Mouse (Mus musculus) telencephalon, adult 2 months (tissue): ENCODE data around the gene Urm1.
"Not testable (repeated sequence)": the region's sequence is repeated elsewhere in the genome, so short reads cannot be mapped to it uniquely, and the experiment has no call there.

ENCODE experiments used
- DNase-seq: peaks from one replicate; pipeline ENCODE4 v3.0.0-alpha.2; 2011; ENCODE audit warnings: low read depth, low spot score

The Urm1 gene

DNA sequence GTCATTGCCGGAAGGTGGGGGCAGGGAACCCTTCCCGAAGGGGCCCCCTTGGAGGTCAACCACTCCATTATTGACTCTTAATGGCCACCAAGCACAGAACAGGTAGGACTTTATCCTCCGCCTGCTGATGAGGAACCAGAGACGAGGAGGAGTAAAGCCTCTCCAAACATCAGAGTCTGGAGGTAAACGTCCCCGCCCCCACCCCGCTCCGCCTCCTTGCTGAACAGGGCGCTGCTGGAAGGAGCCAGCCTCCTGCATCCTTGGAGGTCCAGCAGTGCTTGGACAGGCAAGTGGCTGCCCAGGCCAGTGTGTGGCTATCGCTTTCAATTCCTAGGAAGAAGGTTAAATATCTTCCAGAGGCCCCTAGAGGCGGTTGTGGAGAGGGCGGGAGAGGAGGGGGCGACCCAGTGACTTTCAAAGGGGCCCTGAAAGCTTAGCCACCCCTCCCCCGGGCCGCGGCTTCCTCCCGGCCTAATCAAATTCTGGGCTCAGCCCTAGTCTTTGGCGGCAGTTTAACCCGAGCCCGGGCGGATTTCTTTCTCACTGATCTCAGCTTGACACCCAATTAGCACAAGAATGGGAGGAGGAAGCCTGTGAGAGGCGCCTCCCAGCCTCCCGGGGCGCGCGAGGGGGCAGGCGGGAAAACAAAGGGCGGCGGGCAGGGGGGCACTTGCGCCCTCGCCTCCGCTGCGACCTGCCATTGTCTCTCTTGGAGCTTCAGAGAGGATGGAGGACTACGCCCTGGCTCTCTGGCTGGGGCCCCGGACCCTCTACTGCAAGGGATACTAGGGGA, at the start of gene Urm1:
Urm1 (plus strand) TSS at position 51 of the 793 bp plus-strand sequence.
- no peak for DNase-seq

DNA sequence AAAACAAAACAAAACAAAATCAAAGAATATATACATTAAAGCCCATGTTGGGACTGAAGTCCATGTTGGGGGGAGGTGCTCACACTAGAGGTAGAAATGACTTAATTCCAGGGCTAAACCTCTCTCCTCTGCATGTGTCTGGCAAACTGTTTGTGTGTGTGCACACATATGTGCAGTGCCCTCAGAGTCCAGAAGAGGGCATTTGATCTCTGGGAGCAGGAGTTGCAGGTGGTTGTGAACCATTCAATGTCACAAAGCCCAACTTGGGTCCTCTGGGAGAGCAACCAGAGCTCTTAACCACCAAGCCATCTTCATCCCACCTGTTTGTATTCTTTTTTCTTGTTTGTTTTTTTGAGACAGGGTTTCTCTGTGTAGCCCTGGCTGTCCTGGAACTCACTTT, 49.7 kb upstream of the Urm1 start:
- no peak for DNase-seq

DNA sequence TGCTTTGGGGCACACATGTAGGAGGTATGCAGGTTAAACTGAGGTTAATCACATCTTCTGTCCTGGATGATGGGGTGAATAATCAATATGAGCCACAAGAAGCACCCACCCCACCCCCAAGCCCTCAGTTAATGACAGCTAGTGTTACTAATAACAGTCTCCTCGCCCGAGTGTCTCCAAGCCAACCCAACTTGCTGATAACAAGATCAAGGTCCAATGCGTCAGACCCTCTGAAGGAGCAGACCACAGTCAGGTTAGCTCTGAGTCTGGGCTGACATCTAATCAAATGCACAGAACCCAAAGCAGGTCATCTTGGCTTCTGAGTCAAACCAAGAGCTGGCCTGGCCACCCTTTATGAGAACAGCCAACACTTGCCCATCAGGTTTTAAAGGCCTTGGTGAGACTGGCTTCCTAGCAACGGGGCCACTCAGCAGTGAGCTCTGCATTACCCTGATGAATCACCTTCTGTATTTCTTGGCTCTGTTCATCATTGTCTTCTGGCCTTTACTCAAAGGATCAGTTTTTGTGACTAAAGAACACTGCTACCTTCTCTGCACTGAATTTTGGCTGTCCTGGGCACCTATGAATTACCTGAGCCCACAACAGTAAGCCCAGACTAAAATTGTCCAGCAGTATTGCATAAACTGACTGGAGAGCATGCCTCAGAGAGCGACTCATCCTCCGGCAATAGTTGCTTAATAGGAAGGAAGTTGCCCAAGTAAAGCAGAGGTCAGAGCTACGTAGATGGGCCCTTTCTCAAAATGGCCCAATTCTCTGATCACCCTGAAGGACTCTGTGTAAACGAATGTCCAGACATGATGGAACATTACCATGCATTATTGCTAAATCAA, 48.0 kb upstream of the Urm1 start:
- DNase-seq, result no peak

DNA sequence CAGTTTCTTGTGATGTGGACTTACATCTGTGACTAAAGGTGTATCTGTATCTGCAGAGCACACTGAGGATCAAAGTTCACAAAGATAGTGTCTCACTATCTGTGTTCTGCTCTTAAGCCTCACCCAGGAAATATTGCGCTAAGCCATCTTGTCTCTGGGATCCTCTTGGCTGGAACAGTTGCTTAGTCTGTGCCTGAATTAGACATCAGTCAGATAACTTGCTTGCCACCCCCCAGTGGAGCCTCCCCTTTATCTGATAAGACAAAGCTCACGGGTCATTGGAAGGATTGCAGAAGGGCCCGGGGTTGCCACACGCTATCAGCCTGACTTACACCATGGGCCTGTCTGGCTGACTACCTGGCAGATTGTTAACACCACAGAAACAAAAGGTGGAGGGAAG, 46.6 kb upstream of the Urm1 start:
- DNase-seq, result no peak

DNA sequence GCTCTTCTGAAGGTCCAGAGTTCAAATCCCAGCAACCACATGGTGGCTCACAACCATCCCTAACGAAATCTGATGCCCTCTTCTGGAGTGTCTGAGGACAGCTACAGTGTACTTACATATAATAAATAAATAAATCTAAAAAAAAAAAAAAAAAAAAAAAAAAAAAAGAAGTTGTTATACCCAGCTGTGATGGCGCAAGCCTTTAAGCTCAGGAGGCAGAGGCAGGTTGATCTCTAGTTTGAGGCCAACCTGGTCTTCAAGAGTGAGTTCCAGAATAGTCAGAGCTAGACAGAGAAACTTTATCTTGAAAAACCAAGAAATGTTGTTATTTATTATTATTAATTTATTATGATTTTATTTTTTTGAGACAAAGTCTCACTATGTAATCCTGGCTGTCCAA, 38.6 kb upstream of the Urm1 start:
- DNase-seq, result not testable (repeated sequence)

DNA sequence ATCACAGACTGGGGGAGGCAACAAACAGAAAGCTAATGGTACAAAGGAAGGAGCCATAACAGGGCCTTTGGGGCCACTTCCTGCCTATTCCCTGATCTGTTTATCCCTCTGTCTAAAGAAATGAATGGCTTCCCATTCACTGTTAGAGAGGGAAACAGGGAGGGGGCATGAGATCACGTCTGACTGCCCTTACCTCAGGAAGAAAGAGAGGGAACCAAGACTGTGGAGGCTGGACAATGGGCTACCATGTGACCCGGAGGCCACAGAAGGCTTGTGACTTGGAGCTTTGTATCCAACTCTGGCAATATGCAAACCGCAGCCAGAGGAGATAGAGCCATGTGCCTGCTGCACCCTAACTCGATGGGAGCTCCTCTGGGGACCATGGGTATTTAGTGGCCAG, 35.6 kb upstream of the Urm1 start:
- DNase-seq, result peak; percentile 5

DNA sequence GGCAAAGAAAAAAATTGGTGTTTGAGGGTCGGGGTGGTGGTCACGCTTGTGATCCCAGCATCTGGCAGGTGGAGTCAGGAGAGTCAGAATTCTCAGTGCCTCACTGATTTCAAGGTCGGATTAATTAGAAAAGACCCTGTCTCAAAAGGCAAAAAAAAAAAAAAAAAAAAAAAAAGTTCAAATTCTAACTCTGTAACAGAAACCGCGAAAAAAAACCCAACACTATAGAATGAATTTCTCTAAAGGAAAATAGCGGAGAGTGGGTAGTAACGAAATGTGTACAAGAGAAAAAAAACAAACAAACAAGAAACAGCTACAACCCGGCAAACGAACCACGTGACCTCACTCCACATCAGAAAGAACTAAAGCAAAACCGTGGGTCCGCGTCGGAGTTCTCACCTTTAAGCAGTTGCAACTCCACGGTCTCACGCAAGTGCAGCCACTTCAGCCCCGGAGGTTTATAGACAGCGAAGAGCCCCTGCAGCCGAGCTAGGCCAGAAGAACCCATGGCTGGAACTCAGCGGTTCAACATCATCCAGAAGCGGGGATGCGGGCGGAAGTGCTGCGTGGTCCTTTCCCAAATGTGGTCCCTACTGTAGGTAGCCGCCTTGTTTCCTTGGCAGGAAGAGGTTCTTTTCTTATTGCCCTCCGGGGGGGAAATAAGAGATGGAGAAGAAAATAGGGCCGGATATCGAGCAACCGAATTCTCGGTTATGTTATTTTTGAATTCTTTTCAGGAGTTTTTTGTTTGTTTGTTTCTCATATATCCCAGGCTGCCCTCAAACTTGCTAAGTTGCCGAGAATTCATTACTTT, 32.6 kb upstream of the Urm1 start, which contains the start of gene Coq4:
Coq4 (plus strand) TSS at position 390 of the 814 bp plus-strand sequence.
- peak; percentile 98 for DNase-seq

DNA sequence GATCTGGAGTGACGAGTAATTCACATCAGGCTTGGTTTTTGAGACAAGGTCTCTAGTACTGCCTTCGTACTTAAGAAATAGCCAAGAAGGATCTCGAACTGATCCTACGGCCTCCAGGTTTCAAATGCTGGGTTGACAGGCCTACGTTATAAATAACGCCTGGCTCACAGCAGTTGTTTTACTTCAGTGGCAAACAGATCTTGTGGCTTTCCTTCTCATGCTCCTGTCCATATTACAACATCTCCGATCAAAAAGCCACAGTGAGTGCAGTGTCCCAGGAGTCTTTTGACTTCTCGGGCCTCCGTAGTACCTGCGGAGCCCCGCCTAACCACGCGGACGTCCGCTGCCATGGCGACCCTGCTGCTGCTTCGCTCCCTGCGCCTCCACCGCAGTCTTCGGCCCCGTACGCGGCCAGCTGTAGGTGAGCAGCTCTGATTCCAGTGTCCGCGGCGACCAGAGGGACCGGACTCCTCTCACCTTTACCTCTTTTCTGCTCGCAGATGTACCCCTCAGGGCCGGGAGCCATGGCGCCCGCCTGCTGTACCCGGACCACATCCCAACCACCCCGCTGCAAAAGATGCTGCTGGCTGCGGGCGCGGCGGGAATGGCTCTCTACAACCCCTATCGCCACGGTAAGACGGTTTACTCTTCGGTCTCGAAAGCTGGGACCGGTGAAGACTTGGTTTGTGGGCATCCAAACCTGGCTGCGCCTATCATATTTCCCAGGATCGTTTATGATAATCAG, 31.8 kb upstream of the Urm1 start, which contains the start of gene Trub2:
Trub2 (minus strand) TSS at position 566 of the 745 bp plus-strand sequence.
- peak; percentile 86 for DNase-seq

DNA sequence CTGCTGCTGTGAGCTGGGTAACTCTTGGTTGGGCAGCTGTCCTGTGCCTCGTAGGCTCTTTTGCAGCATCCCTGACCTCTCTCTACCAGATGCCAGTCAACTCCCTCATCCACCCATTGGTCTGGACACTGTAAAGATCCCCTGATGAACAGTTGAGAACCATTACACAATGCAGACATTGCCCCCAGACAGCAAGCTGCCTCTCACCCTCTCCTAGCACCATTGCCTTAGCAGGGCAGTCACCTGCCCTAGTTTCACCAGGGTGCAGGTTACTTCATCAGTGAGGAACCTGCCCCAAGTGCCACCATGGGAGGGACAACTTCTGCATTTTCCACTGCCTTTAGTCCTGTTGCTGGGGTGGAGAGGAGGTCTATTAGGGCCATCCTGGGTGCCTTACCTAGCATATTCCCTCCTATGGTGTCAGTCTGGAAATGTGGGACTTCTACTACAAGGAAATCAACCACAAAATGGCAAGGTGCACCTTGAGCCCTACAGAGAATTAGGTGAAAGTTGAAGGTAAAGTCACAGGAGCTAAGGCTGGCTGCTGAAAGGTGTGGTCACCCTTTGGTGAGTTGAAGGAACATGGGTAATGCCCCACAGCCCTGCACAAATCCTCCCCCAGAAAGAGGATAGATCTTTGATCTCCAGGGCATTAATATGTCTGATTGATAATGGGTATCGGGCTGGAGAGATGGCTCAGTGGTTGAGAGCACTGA, 26.9 kb upstream of the Urm1 start:
- DNase-seq, result no peak

DNA sequence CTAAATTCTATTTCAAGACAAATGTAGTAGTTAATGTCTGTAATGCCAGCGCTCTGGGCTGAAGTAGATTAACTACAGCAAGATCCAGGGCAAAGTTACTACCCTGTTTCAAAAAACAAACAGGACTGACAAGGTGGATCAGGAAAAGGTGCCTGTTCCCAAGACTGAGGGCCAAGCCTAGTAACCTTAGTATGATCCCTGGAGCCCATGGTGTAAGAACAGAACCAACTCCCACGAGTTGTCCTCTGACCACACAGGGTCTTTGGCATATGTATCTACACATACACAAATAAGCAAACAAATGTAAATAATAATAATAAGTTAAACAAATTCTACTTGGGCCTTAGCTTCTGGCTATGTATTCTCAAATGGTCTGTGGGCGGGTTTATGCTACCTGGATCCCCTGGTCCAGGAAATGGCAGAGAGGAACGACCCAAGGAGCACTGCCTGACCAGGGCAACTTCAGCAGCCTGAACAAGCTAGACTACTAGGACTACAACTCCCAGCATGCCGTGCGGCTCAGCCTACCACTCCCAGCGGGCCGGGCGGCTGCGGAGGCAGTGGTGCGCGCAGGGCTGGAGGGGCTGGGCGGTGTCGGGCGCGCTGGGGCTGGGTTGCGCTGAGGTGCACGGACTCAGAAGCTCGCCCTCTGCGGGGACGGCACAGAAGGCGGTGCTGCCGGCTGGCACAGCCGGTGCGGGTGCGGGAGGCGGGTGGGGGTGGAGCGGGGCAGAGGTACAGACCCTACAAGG, 17.6 kb upstream of the Urm1 start, which contains the start of gene Slc27a4:
Slc27a4 (plus strand) TSS at position 560 of the 752 bp plus-strand sequence.
- DNase-seq, result peak; percentile 89

DNA sequence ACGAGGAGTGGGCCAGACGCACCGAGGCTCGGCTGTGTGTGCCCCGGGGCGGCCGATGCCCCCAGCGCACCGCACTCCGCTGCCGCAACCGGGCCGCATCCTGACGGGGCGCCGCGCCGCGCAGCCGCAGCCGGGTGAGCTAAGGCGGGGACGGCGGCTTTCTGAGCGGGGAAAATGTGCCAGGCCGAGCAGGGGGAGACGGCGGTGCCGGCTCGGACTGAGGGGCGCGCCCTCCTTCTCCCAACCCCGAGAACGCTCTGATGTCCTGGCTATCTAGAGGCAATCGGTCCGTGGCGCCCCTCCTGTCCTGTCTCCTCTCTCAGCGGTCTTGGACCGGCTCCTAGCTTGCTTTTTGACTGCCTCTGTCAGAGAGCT, 17.1 kb upstream of the Urm1 start:
- DNase-seq, result no peak

DNA sequence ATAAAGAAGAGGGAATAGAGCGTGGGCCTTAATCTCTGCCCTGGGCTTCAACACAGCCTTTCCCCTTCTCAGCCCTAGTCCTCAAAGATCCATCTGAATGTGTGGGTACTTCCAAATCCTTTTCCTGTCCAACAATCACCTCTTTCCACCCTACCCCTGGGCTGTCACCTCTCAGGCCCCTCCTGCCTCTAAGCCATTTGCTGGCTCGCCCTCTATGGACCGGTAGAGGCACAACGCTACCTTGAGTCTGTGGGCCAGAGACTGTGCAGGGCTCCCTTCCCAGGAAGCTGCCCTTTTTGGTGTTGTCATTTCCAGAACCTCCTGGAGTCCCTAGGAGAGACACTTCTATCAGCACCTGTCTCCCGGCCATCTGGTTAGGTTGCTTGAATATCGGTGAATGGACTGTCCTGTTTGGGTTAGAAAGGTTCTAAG, 16.5 kb upstream of the Urm1 start:
- DNase-seq, result no peak

DNA sequence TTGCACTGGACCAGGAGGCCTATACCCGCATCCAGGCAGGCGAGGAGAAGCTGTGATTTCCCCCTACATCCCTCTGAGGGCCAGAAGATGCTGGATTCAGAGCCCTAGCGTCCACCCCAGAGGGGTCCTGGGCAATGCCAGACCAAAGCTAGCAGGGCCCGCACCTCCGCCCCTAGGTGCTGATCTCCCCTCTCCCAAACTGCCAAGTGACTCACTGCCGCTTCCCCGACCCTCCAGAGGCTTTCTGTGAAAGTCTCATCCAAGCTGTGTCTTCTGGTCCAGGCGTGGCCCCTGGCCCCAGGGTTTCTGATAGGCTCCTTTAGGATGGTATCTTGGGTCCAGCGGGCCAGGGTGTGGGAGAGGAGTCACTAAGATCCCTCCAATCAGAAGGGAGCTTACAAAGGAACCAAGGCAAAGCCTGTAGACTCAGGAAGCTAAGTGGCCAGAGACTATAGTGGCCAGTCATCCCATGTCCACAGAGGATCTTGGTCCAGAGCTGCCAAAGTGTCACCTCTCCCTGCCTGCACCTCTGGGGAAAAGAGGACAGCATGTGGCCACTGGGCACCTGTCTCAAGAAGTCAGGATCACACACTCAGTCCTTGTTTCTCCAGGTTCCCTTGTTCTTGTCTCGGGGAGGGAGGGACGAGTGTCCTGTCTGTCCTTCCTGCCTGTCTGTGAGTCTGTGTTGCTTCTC, 4.0 kb upstream of the Urm1 start:
- DNase-seq, result no peak

DNA sequence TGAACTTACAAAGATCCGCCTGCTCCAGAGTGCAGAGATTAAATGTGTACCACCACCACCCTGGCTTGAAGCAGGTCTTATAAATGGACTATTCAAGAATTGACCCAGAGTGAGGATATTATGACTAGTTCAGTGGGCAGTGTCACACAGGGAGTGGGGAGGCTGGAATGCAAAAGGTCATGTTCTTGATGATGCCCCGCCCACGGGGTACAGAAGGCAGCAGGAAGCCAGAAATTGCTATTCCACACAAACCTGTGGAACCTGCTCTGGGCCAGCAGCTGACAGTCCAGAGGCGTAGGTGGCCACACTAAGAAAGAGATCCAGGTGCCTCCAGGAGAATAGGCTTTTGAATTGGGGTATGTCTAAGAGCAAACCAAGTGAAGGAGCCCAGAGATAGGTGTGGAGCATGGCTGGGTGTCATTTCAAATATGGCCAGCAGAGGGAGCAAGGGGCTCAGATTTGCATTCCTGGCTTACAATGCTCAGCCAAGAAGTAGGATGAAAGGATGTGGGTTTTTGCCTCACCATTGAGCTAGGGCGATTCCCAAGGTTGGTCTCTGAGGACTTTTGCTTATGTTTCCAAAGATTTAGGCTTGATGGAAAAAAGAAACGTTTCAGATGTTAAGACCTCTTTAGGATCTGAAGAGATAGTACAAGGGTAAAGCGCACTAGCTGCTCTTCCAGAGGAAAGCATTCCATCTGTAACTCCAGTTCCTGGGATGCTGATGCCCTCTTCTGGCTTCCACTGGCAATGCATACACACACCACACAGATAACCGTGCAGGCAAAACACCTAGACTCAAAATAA, 2.2 kb upstream of the Urm1 start:
- DNase-seq, result peak; percentile 82

DNA sequence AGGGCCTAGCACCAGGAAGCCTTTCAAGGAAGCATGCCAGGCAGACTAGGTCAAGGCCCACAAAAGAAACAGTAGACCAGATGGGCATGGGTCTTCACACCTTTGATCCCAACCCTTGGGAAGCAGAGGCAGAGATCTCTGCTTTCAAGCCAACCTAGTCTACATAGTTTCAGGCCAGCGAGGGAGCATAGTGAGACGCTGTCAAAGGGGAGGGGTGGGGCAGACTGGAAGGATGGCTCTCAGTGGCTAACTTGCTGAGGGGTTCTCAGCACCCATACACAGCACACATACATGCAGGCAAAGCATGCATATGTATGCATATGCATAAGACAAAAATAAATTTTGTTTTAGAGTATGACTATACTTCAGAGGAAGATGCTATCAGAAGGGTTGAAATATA, 512 bp upstream of the Urm1 start:
- no peak for DNase-seq

DNA sequence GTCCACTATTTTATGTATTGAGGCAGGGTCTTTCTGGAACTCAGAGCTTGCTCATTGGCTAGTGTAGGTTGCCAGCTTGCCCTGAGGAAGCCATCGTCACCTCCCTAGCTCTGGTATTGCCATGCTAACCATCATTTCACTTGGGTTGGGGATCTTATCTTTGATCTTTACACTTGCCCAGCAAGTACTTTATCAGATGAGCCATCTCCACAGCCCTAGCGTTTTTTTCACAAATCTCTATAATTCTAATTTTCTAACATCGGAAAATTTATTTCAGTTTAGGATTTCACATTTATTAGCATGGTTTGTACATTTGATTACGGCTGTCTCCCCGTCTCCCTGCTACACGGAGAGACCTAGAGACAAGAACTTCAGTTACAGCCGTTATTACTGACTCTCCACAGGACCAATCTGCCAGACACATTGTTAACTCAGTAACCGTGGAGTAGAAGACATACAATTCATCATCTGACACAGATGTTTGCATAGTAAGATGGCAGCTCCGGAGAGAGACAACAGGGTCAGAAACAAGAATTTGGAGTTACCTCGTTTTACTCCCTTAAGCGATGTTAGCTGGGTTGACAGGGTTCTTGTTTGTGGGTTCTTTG, 6.5 kb downstream of the Urm1 start:
- DNase-seq, result no peak

DNA sequence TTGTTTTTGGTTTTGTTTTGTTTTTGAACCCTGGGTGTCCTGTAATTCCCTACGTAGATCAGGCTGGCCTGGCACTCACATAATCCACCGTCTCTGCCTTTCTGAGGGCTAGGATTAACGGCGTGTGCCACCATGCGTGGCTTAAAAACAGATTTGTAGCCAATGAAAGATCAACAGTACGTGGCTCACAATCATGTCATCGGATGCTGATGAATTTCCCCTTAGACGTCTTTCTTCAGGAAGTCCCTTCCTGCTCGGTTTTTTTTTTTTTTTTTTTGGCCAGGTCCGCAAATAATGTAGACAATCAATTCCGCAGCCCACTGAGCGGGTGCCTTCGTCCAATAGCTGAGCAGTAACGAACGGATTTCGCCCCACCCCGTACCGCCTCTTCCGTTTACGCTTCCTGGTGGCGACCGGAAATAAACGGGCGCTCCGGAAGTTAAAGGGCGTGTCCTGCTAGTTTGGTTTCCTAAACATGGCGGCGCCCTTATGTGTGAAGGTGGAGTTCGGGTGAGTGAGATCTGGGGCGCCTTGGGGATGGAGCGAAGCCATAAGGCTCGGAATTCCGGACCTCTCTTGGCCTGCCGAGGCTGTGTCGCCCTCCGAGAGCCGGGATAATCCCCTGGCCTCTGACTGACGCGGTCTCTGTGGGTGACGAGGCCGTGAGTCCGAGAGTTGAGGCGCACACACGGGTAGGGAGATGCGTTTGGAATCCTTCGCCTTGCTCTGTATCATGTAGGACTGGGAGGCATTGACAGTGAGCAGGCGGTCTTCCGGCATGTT, 7.2 kb downstream of the Urm1 start:
- peak; percentile 99 for DNase-seq
